Mouse (Mus musculus): ENCODE measurements around the gene Upp2. TPM values are rescaled to one million over a fixed set of nuclear protein-coding genes. Genes with fewer than 3 reads are reported as not detected.

Upp2 gene
- polyA plus RNA-seq, 1 experiment from 2014 or later, result 11.4 TPM

- Histone ChIP-seq H3K27ac (no peak overlapping the region), H3K4me1 (peaks cover 40% of the 10 kb centered on the region), H3K27me3 (no peaks in the 10 kb centered on the region), H3K9me3 (no peaks in the 10 kb centered on the region), H3K4me3 (no peak overlapping the region), H3K4me2 (no peak overlapping the region), H3K9ac (no peak overlapping the region), H3K36me3 (no peaks in the 10 kb centered on the region)
- 61% methylated on average over 4 of the region's 4 CpGs for WGBS
- ATAC-seq (ENCODE audit: insufficient number of reproducible peaks, insufficient read depth, low FRiP score, low TSS enrichment, low read depth), result no peak
Observed at GRCm38 (mm10) chr2:58589637-58590036, 22.5 kb downstream of the Upp2 start.

- H3K27ac ChIP-seq, result no peak overlapping the region
- peaks cover 40% of the 10 kb centered on the region for H3K4me1 ChIP-seq
- WGBS, result 100% methylated on average over 1 of the region's 1 CpGs
- no peak for ATAC-seq (ENCODE audit: insufficient number of reproducible peaks, insufficient read depth, low FRiP score, low TSS enrichment, low read depth)
- no peak overlapping the region for H3K4me2 ChIP-seq
- H3K4me3 ChIP-seq, result no peak overlapping the region
- H3K27me3 ChIP-seq, result no peaks in the 10 kb centered on the region
- no peaks in the 10 kb centered on the region for H3K36me3 ChIP-seq
- H3K9me3 ChIP-seq, result no peaks in the 10 kb centered on the region
- no peak overlapping the region for H3K9ac ChIP-seq
Observed at GRCm38 (mm10) chr2:58590055-58590454, 23.0 kb downstream of the Upp2 start.

- no peak for ATAC-seq (ENCODE audit: insufficient number of reproducible peaks, insufficient read depth, low FRiP score, low TSS enrichment, low read depth)
- Histone ChIP-seq H3K27me3 (no peaks in the 10 kb centered on the region), H3K4me2 (no peak overlapping the region), H3K27ac (0 out of 2 replicates have a peak overlapping the region, but pooled peaks have one; percentile 29), H3K4me3 (no peak overlapping the region), H3K36me3 (no peaks in the 10 kb centered on the region), H3K9ac (no peak overlapping the region), H3K9me3 (no peaks in the 10 kb centered on the region), H3K4me1 (peaks cover 27% of the 10 kb centered on the region)
- 32% methylated on average over 9 of the region's 9 CpGs for WGBS
Observed at GRCm38 (mm10) chr2:58595350-58595749, 28.3 kb downstream of the Upp2 start.

- Histone ChIP-seq H3K9ac (no peak overlapping the region), H3K27me3 (no peaks in the 10 kb centered on the region), H3K27ac (peak overlapping the region; percentile 28), H3K9me3 (no peaks in the 10 kb centered on the region), H3K4me1 (peaks cover 24% of the 10 kb centered on the region), H3K36me3 (no peaks in the 10 kb centered on the region), H3K4me2 (no peak overlapping the region), H3K4me3 (no peak overlapping the region)
- 73% methylated on average over 17 of the region's 17 CpGs for WGBS
- ATAC-seq (ENCODE audit: insufficient number of reproducible peaks, insufficient read depth, low FRiP score, low TSS enrichment, low read depth), result 0 out of 2 replicates have a peak, but pooled peaks have one; percentile 48
Observed at GRCm38 (mm10) chr2:58596774-58597342, 29.8 kb downstream of the Upp2 start.

- H3K27me3 ChIP-seq, result no peaks in the 10 kb centered on the region
- no peak overlapping the region for H3K4me2 ChIP-seq
- no peak for ATAC-seq (ENCODE audit: insufficient number of reproducible peaks, insufficient read depth, low FRiP score, low TSS enrichment, low read depth)
- no peaks in the 10 kb centered on the region for H3K9me3 ChIP-seq
- H3K27ac ChIP-seq, result no peak overlapping the region
- no peak overlapping the region for H3K9ac ChIP-seq
- H3K4me1 ChIP-seq, result peaks cover 24% of the 10 kb centered on the region
- 95% methylated on average over 3 of the region's 3 CpGs for WGBS
- no peaks in the 10 kb centered on the region for H3K36me3 ChIP-seq
- no peak overlapping the region for H3K4me3 ChIP-seq
Observed at GRCm38 (mm10) chr2:58597556-58597955, 30.5 kb downstream of the Upp2 start.

- H3K4me3 ChIP-seq, result no peak overlapping the region
- no peaks in the 10 kb centered on the region for H3K27me3 ChIP-seq
- WGBS, result 94% methylated on average over 6 of the region's 6 CpGs
- H3K4me2 ChIP-seq, result no peak overlapping the region
- no peak overlapping the region for H3K9ac ChIP-seq
- H3K27ac ChIP-seq, result no peak overlapping the region
- no peaks in the 10 kb centered on the region for H3K9me3 ChIP-seq
- peaks cover 19% of the 10 kb centered on the region for H3K4me1 ChIP-seq
- H3K36me3 ChIP-seq, result no peaks in the 10 kb centered on the region
- ATAC-seq (ENCODE audit: insufficient number of reproducible peaks, insufficient read depth, low FRiP score, low TSS enrichment, low read depth), result no peak
Observed at GRCm38 (mm10) chr2:58599639-58600038, 32.5 kb downstream of the Upp2 start.

- Histone ChIP-seq H3K27ac (no peak overlapping the region), H3K4me2 (no peak overlapping the region), H3K9me3 (no peaks in the 10 kb centered on the region), H3K36me3 (no peaks in the 10 kb centered on the region), H3K9ac (no peak overlapping the region), H3K4me3 (no peak overlapping the region), H3K4me1 (0 out of 2 replicates have a peak, but pooled peaks cover 8% of the 10 kb centered on the region), H3K27me3 (no peaks in the 10 kb centered on the region)
- 89% methylated on average over 4 of the region's 4 CpGs for WGBS
- ATAC-seq (ENCODE audit: insufficient number of reproducible peaks, insufficient read depth, low FRiP score, low TSS enrichment, low read depth), result no peak
Observed at GRCm38 (mm10) chr2:58601382-58601781, 34.3 kb downstream of the Upp2 start.

GRCm38 (mm10) chr2:58603379-58603778 lies 36.3 kb downstream of the Upp2 start:
- WGBS, result 90% methylated on average over 3 of the region's 3 CpGs
- H3K27ac ChIP-seq, result no peak overlapping the region
- no peak for ATAC-seq (ENCODE audit: insufficient number of reproducible peaks, insufficient read depth, low FRiP score, low TSS enrichment, low read depth)

GRCm38 (mm10) chr2:58604791-58605190 lies 37.7 kb downstream of the Upp2 start:
- Histone ChIP-seq H3K4me3 (no peak overlapping the region), H3K36me3 (no peaks in the 10 kb centered on the region), H3K4me1 (no peaks in the 10 kb centered on the region), H3K9me3 (no peaks in the 10 kb centered on the region), H3K27me3 (no peaks in the 10 kb centered on the region), H3K4me2 (no peak overlapping the region), H3K9ac (no peak overlapping the region), H3K27ac (no peak overlapping the region)
- WGBS, result 88% methylated on average over 3 of the region's 3 CpGs
- no peak for ATAC-seq (ENCODE audit: insufficient number of reproducible peaks, insufficient read depth, low FRiP score, low TSS enrichment, low read depth)

More at GRCm38 (mm10) chr2:58603379-58603778, 36.3 kb downstream of the Upp2 start:
- Histone ChIP-seq H3K9ac (no peak overlapping the region), H3K4me2 (no peak overlapping the region), H3K4me1 (no peaks in the 10 kb centered on the region), H3K4me3 (no peak overlapping the region), H3K9me3 (no peaks in the 10 kb centered on the region), H3K27me3 (no peaks in the 10 kb centered on the region), H3K36me3 (no peaks in the 10 kb centered on the region)

GRCm38 (mm10) chr2:58613720-58614119 lies 46.6 kb downstream of the Upp2 start:
- Histone ChIP-seq H3K9me3 (no peaks in the 10 kb centered on the region), H3K36me3 (no peaks in the 10 kb centered on the region), H3K4me2 (no peak overlapping the region), H3K9ac (no peak overlapping the region), H3K4me1 (no peaks in the 10 kb centered on the region), H3K4me3 (no peak overlapping the region), H3K27me3 (no peaks in the 10 kb centered on the region), H3K27ac (no peak overlapping the region)
- no peak for ATAC-seq (ENCODE audit: insufficient number of reproducible peaks, insufficient read depth, low FRiP score, low TSS enrichment, low read depth)
- 94% methylated on average over 3 of the region's 3 CpGs for WGBS

- H3K9me3 ChIP-seq, result no peaks in the 10 kb centered on the region
- H3K27ac ChIP-seq, result no peak overlapping the region
- WGBS, result 97% methylated on average over 8 of the region's 8 CpGs
- H3K4me2 ChIP-seq, result no peak overlapping the region
- H3K9ac ChIP-seq, result no peak overlapping the region
- no peaks in the 10 kb centered on the region for H3K36me3 ChIP-seq
- no peaks in the 10 kb centered on the region for H3K4me1 ChIP-seq
- ATAC-seq (ENCODE audit: insufficient number of reproducible peaks, insufficient read depth, low FRiP score, low TSS enrichment, low read depth), result no peak
- no peak overlapping the region for H3K4me3 ChIP-seq
- H3K27me3 ChIP-seq, result no peaks in the 10 kb centered on the region
Observed at GRCm38 (mm10) chr2:58614851-58615250, 47.8 kb downstream of the Upp2 start.

- Histone ChIP-seq H3K9me3 (no peaks in the 10 kb centered on the region), H3K9ac (no peak overlapping the region), H3K36me3 (no peaks in the 10 kb centered on the region), H3K4me2 (no peak overlapping the region), H3K4me3 (no peak overlapping the region), H3K27ac (no peak overlapping the region), H3K27me3 (no peaks in the 10 kb centered on the region), H3K4me1 (no peaks in the 10 kb centered on the region)
- WGBS, result 94% methylated on average over 5 of the region's 5 CpGs
- ATAC-seq (ENCODE audit: insufficient number of reproducible peaks, insufficient read depth, low FRiP score, low TSS enrichment, low read depth), result no peak
Observed at GRCm38 (mm10) chr2:58615766-58616165, 48.7 kb downstream of the Upp2 start.

All from embryonic facial prominence, embryonic 13.5 days (tissue).